ENCODE assay signal across 9 mouse cellular contexts in genomic region chr10:63692039-63692438, GRCm38 (mm10).
DNase-seq lines count a peak whose midpoint lies in the region; ATAC-seq and TF ChIP-seq lines count a peak whose summit lies in the region.
"Had no signal": no experiment of that assay in that cellular context is flagged by ENCODE, and none has a peak within 500 bp of the region (broad histone marks: within the 10 kb centered on the region; RNA-seq: fewer than 3 reads in every experiment).

No protein-coding gene starts in this region.

- DNase-seq in cerebellum, adult 2 months = peak; percentile 4 to 10
- DNase-seq in cerebellum, adult 11 months = no peak
- DNase-seq in midbrain, embryonic 10.5 days (ENCODE audit: low spot score) = peak; percentile 44
- peak; percentile 78 for DNase-seq in embryo, embryonic 10.5 days (ENCODE audit: low spot score)
- peak; percentile 11 for DNase-seq in lung, postnatal 0 days (ENCODE audit: low spot score)
- no peak for DNase-seq in urinary bladder, adult 18-20 months (ENCODE audit: low spot score in 2 of 2)
- DNase-seq in thymus, postnatal 36 days = no peak

- TF ChIP-seq CTCF in cerebellum, adult 2 months (IDR thresholded peaks at IDR 0.05; ENCODE audit: borderline replicate concordance, insufficient read depth, low read depth, low read length) = peak; percentile 35; the same call in 1 of the 2 replicates
- TF ChIP-seq CTCF in lung, postnatal 0 days (IDR thresholded peaks at IDR 0.05) = peak; percentile 67

- H3K4me2 ChIP-seq in midbrain, embryonic 16.5 days (ENCODE audit: low read length) = no peak overlapping the region
- H3K4me2 ChIP-seq in lung, postnatal 0 days (replicated peaks; ENCODE audit: low read depth, low read length) = no peak overlapping the region
- H3K4me2 ChIP-seq: neural tube, embryonic 13.5 days had no signal

- no peaks in the 10 kb centered on the region for H3K9me3 ChIP-seq in midbrain, embryonic 10.5 days (replicated peaks)
- H3K9me3 ChIP-seq in midbrain, embryonic 16.5 days (replicated peaks; ENCODE audit: control insufficient read depth, low read length, poor library complexity, severe bottlenecking) = no peaks in the 10 kb centered on the region
- no peaks in the 10 kb centered on the region for H3K9me3 ChIP-seq in lung, postnatal 0 days (ENCODE audit: low read length)
- H3K9me3 ChIP-seq: neural tube, embryonic 13.5 days had no signal

- no peak for ATAC-seq in midbrain, embryonic 16.5 days
- ATAC-seq in lung, postnatal 0 days = no peak

- no peaks in the 10 kb centered on the region for H3K4me1 ChIP-seq in cerebellum, adult 2 months (ENCODE audit: control insufficient read depth, insufficient read depth, low read length)
- peaks cover 3% of the 10 kb centered on the region; the same call in 1 of the 2 replicates for H3K4me1 ChIP-seq in midbrain, embryonic 10.5 days
- no peaks in the 10 kb centered on the region for H3K4me1 ChIP-seq in midbrain, embryonic 16.5 days (ENCODE audit: control insufficient read depth, insufficient read depth, low read length)
- no peaks in the 10 kb centered on the region for H3K4me1 ChIP-seq in lung, postnatal 0 days (ENCODE audit: insufficient read depth, low read depth, low read length)
- H3K4me1 ChIP-seq: neural tube, embryonic 13.5 days had no signal

- TF ChIP-seq POLR2A in cerebellum, adult 2 months (IDR thresholded peaks at IDR 0.05; ENCODE audit: borderline replicate concordance, insufficient read depth, low read length) = no peak

- no peaks in the 10 kb centered on the region for H3K36me3 ChIP-seq in midbrain, embryonic 10.5 days
- no peaks in the 10 kb centered on the region for H3K36me3 ChIP-seq in midbrain, embryonic 16.5 days (ENCODE audit: control insufficient read depth, insufficient read depth, low read length)
- H3K36me3 ChIP-seq in lung, postnatal 0 days (ENCODE audit: insufficient read depth, low read length) = no peaks in the 10 kb centered on the region
- H3K36me3 ChIP-seq: neural tube, embryonic 13.5 days had no signal

- no peak for TF ChIP-seq EP300 in lung, postnatal 0 days (IDR thresholded peaks at IDR 0.05)

- no peaks in the 10 kb centered on the region for H3K27me3 ChIP-seq in cerebellum, adult 2 months (ENCODE audit: control insufficient read depth, insufficient read depth, low read length)
- H3K27me3 ChIP-seq in midbrain, embryonic 10.5 days (ENCODE audit: low read depth, poor library complexity, severe bottlenecking) = no peaks in the 10 kb centered on the region
- no peaks in the 10 kb centered on the region for H3K27me3 ChIP-seq in midbrain, embryonic 16.5 days (ENCODE audit: control insufficient read depth, insufficient read depth, low read depth, low read length)
- no peaks in the 10 kb centered on the region for H3K27me3 ChIP-seq in lung, postnatal 0 days (replicated peaks; ENCODE audit: insufficient read depth, low read length)
- H3K27me3 ChIP-seq: neural tube, embryonic 13.5 days had no signal

- H3K4me3 ChIP-seq in cerebellum, adult 2 months (replicated peaks; ENCODE audit: insufficient read depth, low read depth, low read length) = no peak overlapping the region
- no peak overlapping the region for H3K4me3 ChIP-seq in midbrain, embryonic 10.5 days
- no peak overlapping the region for H3K4me3 ChIP-seq in midbrain, embryonic 16.5 days (ENCODE audit: low read depth, low read length)
- H3K4me3 ChIP-seq in lung, postnatal 0 days (ENCODE audit: low read depth, low read length) = no peak overlapping the region
- H3K4me3 ChIP-seq: neural tube, embryonic 13.5 days had no signal

- 71% methylated on average over 3 of the region's 3 CpGs for WGBS in cerebellum, adult 2 months
- WGBS in midbrain, embryonic 10.5 days = 57% methylated on average over 3 of the region's 3 CpGs
- WGBS in midbrain, embryonic 16.5 days = 52% methylated on average over 3 of the region's 3 CpGs
- WGBS in lung, postnatal 0 days = 42% methylated on average over 3 of the region's 3 CpGs

- no peak overlapping the region for H3K9ac ChIP-seq in midbrain, embryonic 16.5 days (ENCODE audit: low read depth, low read length)
- H3K9ac ChIP-seq in lung, postnatal 0 days (replicated peaks; ENCODE audit: low read depth) = no peak overlapping the region
- H3K9ac ChIP-seq: neural tube, embryonic 13.5 days had no signal

- H3K27ac ChIP-seq in cerebellum, adult 2 months (ENCODE audit: insufficient read depth, low read length) = no peak overlapping the region
- H3K27ac ChIP-seq in midbrain, embryonic 10.5 days (replicated peaks) = no peak overlapping the region
- no peak overlapping the region for H3K27ac ChIP-seq in midbrain, embryonic 16.5 days (ENCODE audit: low read length)
- H3K27ac ChIP-seq in lung, postnatal 0 days (ENCODE audit: low read length) = no peak overlapping the region
- H3K27ac ChIP-seq: neural tube, embryonic 13.5 days had no signal

Comparison
In these comparisons a context has a peak if more than half of its experiments do, and no peak if none do; other contexts are left out.
1. DNase-seq: peak in cerebellum, adult 2 months (2 of 2), midbrain, embryonic 10.5 days (single experiment), embryo, embryonic 10.5 days (single experiment) and lung, postnatal 0 days (single experiment); none in cerebellum, adult 11 months (single experiment), urinary bladder, adult 18-20 months (0 of 2) and thymus, postnatal 36 days (0 of 2).